Mouse (Mus musculus) heart, embryonic 12.5 days (tissue): ENCODE measurements at regions not wholly inside any gene's neighbourhood (a gene's known extent, or its start where the extent isn't known, plus 50 kb on each side); places are given as distances from the start of the nearest gene placed in this dataset.

Experiments
- ATAC-seq: fragments of 200-750 bp; cut with Nextera tagmentation; 2 replicates; pipeline ENCODE4 v1.8.0; 2017; ENCODE audit warnings: moderate TSS enrichment, moderate library complexity; ENCODE audit not compliant: insufficient number of reproducible peaks, low FRiP score
- H3K27ac ChIP-seq: fragments of 300-500 bp; sonication (generic); 2 replicates; pipeline ENCODE4 v1.5.1; 2016; ENCODE audit warnings: mild to moderate bottlenecking, moderate library complexity; ENCODE audit not compliant: poor library complexity, severe bottlenecking
- H3K27me3 ChIP-seq: fragments of 300-500 bp; sonication (generic); replicated peaks from 2 replicates; pipeline ENCODE4 v1.6.1; 2016; ENCODE audit warnings: mild to moderate bottlenecking, moderate library complexity
- H3K36me3 ChIP-seq: fragments of 300-500 bp; sonication (generic); 2 replicates; pipeline ENCODE4 v1.6.1; 2016; ENCODE audit warnings: mild to moderate bottlenecking, moderate library complexity
- H3K4me1 ChIP-seq: fragments of 300-500 bp; sonication (generic); replicated peaks from 2 replicates; pipeline ENCODE4 v1.6.1; 2016; ENCODE audit warnings: mild to moderate bottlenecking
- H3K4me2 ChIP-seq: fragments of 300-500 bp; sonication (generic); 2 replicates; pipeline ENCODE4 v1.6.1; 2016; ENCODE audit warnings: mild to moderate bottlenecking, moderate library complexity
- H3K4me3 ChIP-seq: fragments of 300-500 bp; sonication (generic); 2 replicates; pipeline ENCODE4 v1.5.1; 2016; ENCODE audit warnings: mild to moderate bottlenecking
- H3K9ac ChIP-seq: fragments of 300-500 bp; sonication (generic); 2 replicates; pipeline ENCODE4 v1.6.1; 2016; ENCODE audit warnings: mild to moderate bottlenecking, moderate library complexity
- H3K9me3 ChIP-seq: fragments of 300-500 bp; sonication (generic); replicated peaks from 2 replicates; pipeline ENCODE4 v1.6.1; 2016; ENCODE audit warnings: mild to moderate bottlenecking, moderate library complexity
- WGBS: fragments of 180-500 bp; shearing (Covaris S2); methylation state at CpG from one replicate; pipeline ENCODE4 v1.1.7; 2016; 5-methylcytosine and 5-hydroxymethylcytosine counted together

- Histone ChIP-seq H3K4me2 (no peak overlapping the region), H3K9ac (no peak overlapping the region), H3K27me3 (no peaks in the 10 kb centered on the region), H3K4me1 (no peaks in the 10 kb centered on the region), H3K27ac (no peak overlapping the region), H3K36me3 (no peaks in the 10 kb centered on the region), H3K4me3 (no peak overlapping the region), H3K9me3 (peaks cover 5% of the 10 kb centered on the region; the same call in 1 of the 2 replicates)
- ATAC-seq, result no peak
These were observed 415.9 kb upstream of the Rarb start for GRCm38 (mm10) chr14:17234898-17235297.

DNA sequence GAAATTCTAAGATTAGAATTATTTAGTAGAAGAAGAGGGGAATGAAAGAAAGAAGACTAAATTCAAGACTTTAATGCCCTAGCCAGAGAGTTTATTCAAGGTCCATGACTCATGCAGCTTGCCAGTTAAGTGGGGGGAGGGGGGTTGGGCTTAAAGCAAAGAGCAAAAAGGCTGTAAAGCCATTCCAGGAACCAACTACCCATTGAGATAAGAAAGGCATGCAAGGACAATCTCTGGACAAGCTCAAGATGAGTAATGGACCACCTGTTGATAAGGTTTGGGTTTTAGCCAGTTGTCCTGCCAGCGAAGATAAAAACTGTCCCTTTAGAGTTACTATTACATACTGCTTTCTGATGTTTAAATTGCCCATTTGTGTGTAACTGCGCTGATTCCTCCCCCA lies 392.5 kb upstream of the Rarb start:
- WGBS, result 41% methylated on average over 2 of the region's 2 CpGs
- H3K9ac ChIP-seq, result no peak overlapping the region
- H3K27me3 ChIP-seq, result no peaks in the 10 kb centered on the region
- peaks cover 14% of the 10 kb centered on the region; the same call in 1 of the 2 replicates for H3K9me3 ChIP-seq
- no peaks in the 10 kb centered on the region for H3K4me1 ChIP-seq
- H3K36me3 ChIP-seq, result no peaks in the 10 kb centered on the region
- H3K4me3 ChIP-seq, result no peak overlapping the region
- H3K27ac ChIP-seq, result no peak overlapping the region
- no peak overlapping the region for H3K4me2 ChIP-seq
- ATAC-seq, result 0 out of 2 replicates have a peak, but pooled peaks have one; percentile 36

DNA sequence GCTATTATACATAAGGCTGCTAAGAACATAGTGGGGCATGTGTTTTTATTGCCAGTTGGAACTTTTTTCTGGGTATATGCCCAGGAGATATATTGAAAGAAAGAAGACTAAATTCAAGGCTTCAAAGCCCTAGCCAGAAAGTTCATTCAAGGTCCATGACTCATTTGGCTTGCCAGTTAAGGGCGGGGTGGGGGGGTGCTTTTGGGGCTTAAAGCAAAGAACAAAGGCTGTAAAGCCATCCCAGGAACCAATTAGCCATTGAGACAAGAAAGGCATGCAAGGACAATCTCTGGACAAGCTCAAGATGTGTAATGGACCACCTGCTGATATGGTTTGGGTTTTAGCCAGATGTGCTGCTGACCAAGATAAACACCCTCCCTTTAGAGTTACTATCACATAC lies 386.7 kb upstream of the Rarb start:
- Histone ChIP-seq H3K4me2 (no peak overlapping the region), H3K27ac (no peak overlapping the region), H3K9me3 (peaks cover 20% of the 10 kb centered on the region), H3K4me3 (no peak overlapping the region), H3K27me3 (no peaks in the 10 kb centered on the region), H3K4me1 (no peaks in the 10 kb centered on the region), H3K36me3 (no peaks in the 10 kb centered on the region), H3K9ac (no peak overlapping the region)
- WGBS, result 65% methylated on average over 1 of the region's 1 CpGs
- no peak for ATAC-seq

- Histone ChIP-seq H3K9me3 (peaks cover 14% of the 10 kb centered on the region), H3K4me1 (no peaks in the 10 kb centered on the region), H3K9ac (no peak overlapping the region), H3K27ac (no peak overlapping the region), H3K4me2 (no peak overlapping the region), H3K36me3 (no peaks in the 10 kb centered on the region), H3K4me3 (no peak overlapping the region), H3K27me3 (no peaks in the 10 kb centered on the region)
- 57% methylated on average over 1 of the region's 1 CpGs for WGBS
- no peak for ATAC-seq
These were observed 384.5 kb upstream of the Rarb start for GRCm38 (mm10) chr14:17203251-17204015.

GRCm38 (mm10) chr14:17192953-17193352 lies 374.0 kb upstream of the Rarb start:
- no peak overlapping the region for H3K27ac ChIP-seq
- no peak for ATAC-seq
- no peaks in the 10 kb centered on the region for H3K9me3 ChIP-seq
- no peak overlapping the region for H3K4me3 ChIP-seq
- H3K4me2 ChIP-seq, result no peak overlapping the region
- H3K9ac ChIP-seq, result no peak overlapping the region
- no peaks in the 10 kb centered on the region for H3K36me3 ChIP-seq
- no peaks in the 10 kb centered on the region for H3K4me1 ChIP-seq
- WGBS, result 60% methylated on average over 2 of the region's 2 CpGs
- H3K27me3 ChIP-seq, result no peaks in the 10 kb centered on the region

DNA sequence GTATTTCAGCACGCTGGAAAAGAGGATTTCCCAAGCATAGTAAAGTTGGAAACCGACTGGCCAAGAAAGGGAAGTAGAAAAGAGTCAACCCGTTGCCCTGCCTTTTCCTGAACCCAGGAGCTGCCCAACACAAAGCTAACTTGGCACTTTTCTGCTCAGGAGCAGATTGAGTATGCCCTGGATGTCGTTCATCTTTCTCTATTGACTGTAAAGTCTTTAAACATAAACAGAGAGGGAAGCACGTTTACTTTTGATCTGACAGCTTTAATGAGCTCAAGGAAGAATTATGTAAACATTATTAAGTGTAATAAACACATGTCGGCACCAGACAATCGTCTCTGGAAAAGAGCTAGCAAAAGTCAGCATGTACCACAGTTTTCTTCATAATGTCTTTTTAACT lies 354.3 kb upstream of the Rarb start:
- no peak overlapping the region for H3K27ac ChIP-seq

DNA sequence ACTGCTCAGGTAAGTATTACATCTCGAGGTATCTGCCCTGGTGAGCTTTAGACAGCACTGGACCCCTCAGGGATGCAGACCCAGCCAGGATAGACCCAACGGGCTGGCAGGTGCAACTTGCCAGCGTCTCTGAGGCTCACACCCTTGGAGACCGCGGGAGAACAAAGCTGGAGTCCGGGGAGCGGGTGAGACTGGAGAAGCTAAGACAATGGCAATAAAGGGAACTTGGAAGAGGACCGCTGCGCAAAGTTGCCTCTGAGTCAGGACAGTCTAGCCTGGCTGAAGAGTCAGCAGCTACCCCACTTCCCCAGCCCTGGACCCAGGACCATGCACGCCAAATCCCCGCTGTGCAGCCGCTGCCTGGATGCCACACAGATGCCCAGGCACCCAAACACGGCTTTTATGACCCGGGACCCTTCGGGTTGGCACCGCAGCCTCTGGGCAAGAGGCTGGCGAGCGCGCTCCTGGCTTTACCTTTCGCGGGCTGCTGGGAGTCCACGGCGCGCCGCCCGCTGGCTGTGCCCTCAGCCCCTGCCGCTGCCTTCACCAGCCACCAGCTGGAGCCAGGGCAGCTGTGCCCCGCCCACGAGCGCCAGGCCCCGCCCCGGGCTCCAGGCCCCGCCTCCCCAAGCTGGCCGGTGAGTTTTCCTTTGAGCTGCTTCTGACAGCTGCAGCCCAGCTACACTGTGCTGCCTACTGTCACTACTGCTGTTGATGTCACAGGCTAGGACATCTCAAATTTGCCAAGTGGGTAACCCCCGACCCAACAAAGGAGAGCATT lies 353.6 kb upstream of the Rarb start:
- Histone ChIP-seq H3K27me3 (peaks cover 10% of the 10 kb centered on the region), H3K9me3 (no peaks in the 10 kb centered on the region), H3K4me2 (peak overlapping the region; percentile 90), H3K27ac (no peak overlapping the region), H3K9ac (0 out of 2 replicates have a peak overlapping the region, but pooled peaks have one; percentile 42), H3K4me1 (peaks cover 3% of the 10 kb centered on the region), H3K36me3 (no peaks in the 10 kb centered on the region), H3K4me3 (peak overlapping the region; percentile 53)
- peak; percentile 88 for ATAC-seq
- 3% methylated on average over 35 of the region's 35 CpGs for WGBS

More for the DNA sequence above, 354.3 kb upstream of the Rarb start:
- no peaks in the 10 kb centered on the region for H3K9me3 ChIP-seq
- H3K4me2 ChIP-seq, result peak overlapping the region; percentile 90
- WGBS, result 33% methylated on average over 7 of the region's 7 CpGs
- H3K4me1 ChIP-seq, result peaks cover 3% of the 10 kb centered on the region
- no peak for ATAC-seq
- no peak overlapping the region for H3K9ac ChIP-seq
- H3K36me3 ChIP-seq, result no peaks in the 10 kb centered on the region
- H3K4me3 ChIP-seq, result peak overlapping the region; percentile 53
- H3K27me3 ChIP-seq, result peaks cover 10% of the 10 kb centered on the region

DNA sequence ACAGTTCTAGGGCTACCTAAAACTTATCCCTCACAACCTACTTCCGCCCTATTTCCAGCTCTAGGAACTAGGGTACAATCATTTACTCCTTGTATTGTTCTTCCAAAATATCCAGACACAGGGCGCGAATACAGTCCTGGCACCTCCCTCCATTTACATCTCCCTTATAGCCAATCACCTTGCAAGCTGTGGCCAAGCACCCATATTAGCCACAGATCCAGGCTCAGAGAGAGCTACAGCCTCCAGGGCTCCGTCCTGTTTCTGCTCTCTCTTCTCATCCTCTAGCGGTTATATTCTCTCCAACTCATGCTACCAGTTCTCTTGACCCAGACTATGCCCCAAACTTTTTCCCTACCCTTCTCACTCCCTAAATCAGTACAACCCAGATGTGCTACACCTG lies 352.9 kb upstream of the Rarb start:
- Histone ChIP-seq H3K36me3 (no peaks in the 10 kb centered on the region), H3K9ac (no peak overlapping the region), H3K27ac (no peak overlapping the region), H3K9me3 (no peaks in the 10 kb centered on the region), H3K4me2 (peak overlapping the region; percentile 90), H3K27me3 (peaks cover 10% of the 10 kb centered on the region), H3K4me1 (peaks cover 3% of the 10 kb centered on the region), H3K4me3 (peak overlapping the region; percentile 53)
- no peak for ATAC-seq
- 42% methylated on average over 5 of the region's 5 CpGs for WGBS

DNA sequence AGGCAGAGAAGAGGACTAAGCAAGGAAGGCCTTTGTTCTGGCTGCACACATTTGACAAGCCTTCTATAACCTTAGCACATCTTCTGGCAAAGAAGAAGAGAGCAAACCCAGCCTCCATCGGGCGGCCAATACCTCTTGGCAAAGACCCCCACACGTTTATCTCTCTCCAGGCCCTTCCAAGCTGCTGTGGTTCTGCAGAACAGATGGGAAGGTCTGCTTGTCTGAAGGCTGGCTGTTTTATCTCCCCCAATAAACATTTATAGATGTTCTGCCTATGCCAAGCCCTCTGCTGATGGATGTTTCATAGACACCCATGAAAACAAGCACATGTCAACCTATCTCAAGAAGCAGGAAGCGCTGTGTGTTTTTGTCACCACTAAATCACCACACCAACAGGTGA lies 339.4 kb upstream of the Rarb start:
- H3K27me3 ChIP-seq, result no peaks in the 10 kb centered on the region
- no peak for ATAC-seq
- no peak overlapping the region for H3K4me3 ChIP-seq
- H3K9ac ChIP-seq, result no peak overlapping the region
- no peak overlapping the region for H3K4me2 ChIP-seq
- no peaks in the 10 kb centered on the region for H3K9me3 ChIP-seq
- no peaks in the 10 kb centered on the region for H3K4me1 ChIP-seq
- H3K27ac ChIP-seq, result no peak overlapping the region
- H3K36me3 ChIP-seq, result no peaks in the 10 kb centered on the region
- 68% methylated on average over 4 of the region's 4 CpGs for WGBS

DNA sequence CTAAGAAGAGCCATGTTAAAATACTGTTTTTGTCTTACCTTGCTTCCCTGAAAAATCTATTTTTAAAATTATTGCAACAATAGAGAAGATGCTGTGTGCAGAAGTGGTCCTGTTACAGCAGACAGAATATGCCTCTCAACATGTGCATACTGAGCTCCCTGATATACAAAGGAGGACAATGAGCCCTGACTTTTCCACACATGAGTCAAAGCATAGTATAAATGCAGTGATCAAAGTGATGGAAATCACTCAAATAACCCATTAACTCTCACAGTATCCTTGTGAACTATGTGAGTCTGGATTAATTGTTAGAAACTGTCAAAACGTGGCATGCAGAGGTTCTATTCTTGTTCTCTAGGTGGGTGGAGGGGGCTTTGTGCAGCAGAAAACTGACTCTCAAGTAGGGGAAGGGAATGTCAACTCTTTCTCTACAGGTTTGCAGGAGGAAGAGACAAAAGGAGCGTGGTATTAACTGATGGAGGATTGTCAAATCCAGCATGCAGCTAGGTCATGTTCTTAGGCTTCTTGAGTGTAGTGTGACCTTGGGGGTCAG lies 337.5 kb upstream of the Rarb start:
- no peaks in the 10 kb centered on the region for H3K27me3 ChIP-seq
- no peak overlapping the region for H3K27ac ChIP-seq
- no peak overlapping the region for H3K9ac ChIP-seq
- H3K36me3 ChIP-seq, result no peaks in the 10 kb centered on the region
- H3K4me1 ChIP-seq, result no peaks in the 10 kb centered on the region
- 58% methylated on average over 2 of the region's 2 CpGs for WGBS
- no peak overlapping the region for H3K4me2 ChIP-seq
- no peak overlapping the region for H3K4me3 ChIP-seq
- H3K9me3 ChIP-seq, result no peaks in the 10 kb centered on the region
- no peak for ATAC-seq

GRCm38 (mm10) chr14:17120679-17121078 lies 301.7 kb upstream of the Rarb start:
- ATAC-seq, result no peak
- Histone ChIP-seq H3K27me3 (no peaks in the 10 kb centered on the region), H3K9me3 (no peaks in the 10 kb centered on the region), H3K4me3 (no peak overlapping the region), H3K9ac (no peak overlapping the region), H3K4me2 (no peak overlapping the region), H3K4me1 (no peaks in the 10 kb centered on the region), H3K36me3 (no peaks in the 10 kb centered on the region), H3K27ac (no peak overlapping the region)
- 73% methylated on average over 1 of the region's 1 CpGs for WGBS
